Mouse (Mus musculus): Measurements from ENCODE around the gene Ypel1.

- TF ChIP-seq SIN3A (IDR thresholded peaks at IDR 0.05; ENCODE audit: low read length) (no peak), EP300 (IDR thresholded peaks at IDR 0.05; ENCODE audit: low read depth in 1 of 2, low read length in 2 of 2) (no peak), POLR2A (IDR thresholded peaks at IDR 0.05; ENCODE audit: control insufficient read depth in 1 of 2, insufficient read depth in 1 of 2, low read depth in 1 of 2, low read length in 2 of 2, poor library complexity in 1 of 2) (no peak), CTCF (IDR thresholded peaks at IDR 0.05 in 2 of 3, conservative IDR thresholded peaks at IDR 0.05 in 1 of 3; ENCODE audit: control insufficient read depth in 1 of 3, insufficient read depth in 1 of 3, low read depth in 2 of 3, low read length in 3 of 3, poor library complexity in 1 of 3, severe bottlenecking in 1 of 3) (no peak), MYC (IDR thresholded peaks at IDR 0.05; ENCODE audit: low read depth, low read length) (no peak), TCF12 (IDR thresholded peaks at IDR 0.05; ENCODE audit: low read depth, low read length) (no peak), GABPA (IDR thresholded peaks at IDR 0.05; ENCODE audit: low read depth, low read length) (no peak), USF1 (IDR thresholded peaks at IDR 0.05; ENCODE audit: low read depth, low read length) (no peak), TBP (IDR thresholded peaks at IDR 0.05; ENCODE audit: low read depth, low read length) (no peak), MXI1 (IDR thresholded peaks at IDR 0.05; ENCODE audit: low read depth, low read length) (no peak), ZC3H11A (IDR thresholded peaks at IDR 0.05; ENCODE audit: low read depth, low read length) (no peak)
Measured at GRCm38 (mm10) chr16:17033754-17034153, 35.7 kb upstream of the Ypel1 start.

All from MEL (cell line).